Mouse (Mus musculus) liver, embryonic 16.5 days (tissue): Measurements from ENCODE around the gene Sec14l1. TPM values are rescaled to one million over a fixed set of nuclear protein-coding genes. Genes with fewer than 3 reads are reported as not detected.

Experiments
- ATAC-seq: fragments of 200-750 bp; cut with Nextera tagmentation; 2 replicates; pipeline ENCODE4 v1.8.0; 2017; ENCODE audit warnings: low read depth, mild to moderate bottlenecking, moderate number of reproducible peaks, moderate library complexity
- H3K27ac ChIP-seq: fragments of 300-500 bp; sonication (generic); 2 replicates; pipeline ENCODE4 v1.5.1; 2014; ENCODE audit warnings: mild to moderate bottlenecking, low read length
- H3K27me3 ChIP-seq: fragments of 300-500 bp; sonication (generic); 2 replicates; pipeline ENCODE4 v1.6.1; 2014; ENCODE audit warnings: low read depth, low read length, mixed read lengths; ENCODE audit not compliant: control insufficient read depth, insufficient read depth
- H3K36me3 ChIP-seq: fragments of 300-500 bp; sonication (generic); 2 replicates; pipeline ENCODE4 v1.6.1; 2014; ENCODE audit warnings: mild to moderate bottlenecking; ENCODE audit not compliant: control insufficient read depth, insufficient read depth
- H3K4me1 ChIP-seq: fragments of 300-500 bp; sonication (generic); 2 replicates; pipeline ENCODE4 v1.6.1; 2014; ENCODE audit warnings: low read depth, low read length, mixed read lengths; ENCODE audit not compliant: control insufficient read depth
- H3K4me2 ChIP-seq: fragments of 300-500 bp; sonication (generic); 2 replicates; pipeline ENCODE4 v1.6.1; 2014; ENCODE audit warnings: low read depth, low read length, mixed read lengths
- H3K4me3 ChIP-seq: fragments of 300-500 bp; sonication (generic); 2 replicates; pipeline ENCODE4 v1.5.1; 2014; ENCODE audit warnings: low read depth, mild to moderate bottlenecking, low read length
- H3K9ac ChIP-seq: fragments of 300-500 bp; sonication (generic); 2 replicates; pipeline ENCODE4 v1.6.1; 2014; ENCODE audit warnings: low read depth, low read length
- H3K9me3 ChIP-seq: fragments of 300-500 bp; sonication (generic); replicated peaks from 2 replicates; pipeline ENCODE4 v1.6.1; 2016; ENCODE audit warnings: low read length; ENCODE audit not compliant: control insufficient read depth
- WGBS: fragments of 180-500 bp; shearing (Covaris S2); extraction: QIAGEN DNeasy Blood & Tissue Kit; methylation state at CpG from one replicate; pipeline ENCODE4 v1.1.7; 2014; ENCODE audit not compliant: insufficient replicate concordance; 5-methylcytosine and 5-hydroxymethylcytosine counted together
- polyA plus RNA-seq: library from polyadenylated mRNA; unstranded; fragments of >200 nt; fragmentation: Nextera tagmentation; extraction: Ambion mirVana; gene quantifications from 2 replicates; pipeline ENCODE4 v1.2.1, GENCODE M21; 2015

The Sec14l1 gene
- polyA plus RNA-seq, 1 experiment from 2014 or later = 19.3 TPM

- Histone ChIP-seq H3K27me3 (no peaks in the 10 kb centered on the region), H3K4me3 (peak overlapping the region; percentile 71), H3K4me1 (peaks cover 39% of the 10 kb centered on the region), H3K36me3 (peaks cover 12% of the 10 kb centered on the region), H3K9ac (peak overlapping the region; percentile 70), H3K4me2 (peak overlapping the region; percentile 93), H3K9me3 (no peaks in the 10 kb centered on the region), H3K27ac (no peak overlapping the region; the same call in 1 of the 2 replicates)
- ATAC-seq = no peak
- whole genome bisulfite sequencing = 1% methylated on average over 8 of the region's 8 CpGs
These were observed 37.7 kb upstream of the Sec14l1 start for GRCm38 (mm10) chr11:117077227-117077626.

- Histone ChIP-seq H3K4me1 (peaks cover 44% of the 10 kb centered on the region), H3K27me3 (no peaks in the 10 kb centered on the region), H3K4me3 (peak overlapping the region; percentile 71), H3K4me2 (peak overlapping the region; percentile 93), H3K27ac (no peak overlapping the region), H3K9ac (peak overlapping the region; percentile 70; the same call in 1 of the 2 replicates), H3K9me3 (no peaks in the 10 kb centered on the region), H3K36me3 (peaks cover 12% of the 10 kb centered on the region)
- 69% methylated on average over 8 of the region's 8 CpGs for WGBS
- ATAC-seq = no peak
These were observed 37.1 kb upstream of the Sec14l1 start for GRCm38 (mm10) chr11:117077902-117078301.

- Histone ChIP-seq H3K36me3 (peaks cover 12% of the 10 kb centered on the region), H3K4me3 (no peak overlapping the region), H3K27ac (no peak overlapping the region), H3K9me3 (no peaks in the 10 kb centered on the region), H3K27me3 (no peaks in the 10 kb centered on the region), H3K4me2 (no peak overlapping the region), H3K4me1 (peaks cover 49% of the 10 kb centered on the region), H3K9ac (no peak overlapping the region)
- no peak for ATAC-seq
- 64% methylated on average over 12 of the region's 12 CpGs for WGBS
These were observed 36.2 kb upstream of the Sec14l1 start for GRCm38 (mm10) chr11:117078637-117079240.

GRCm38 (mm10) chr11:117079651-117080190, 35.2 kb upstream of the Sec14l1 start:
- no peaks in the 10 kb centered on the region for H3K27me3 ChIP-seq
- H3K4me1 ChIP-seq = peaks cover 49% of the 10 kb centered on the region
- H3K9me3 ChIP-seq = no peaks in the 10 kb centered on the region
- no peak overlapping the region for H3K4me3 ChIP-seq
- no peak overlapping the region for H3K4me2 ChIP-seq
- H3K27ac ChIP-seq = no peak overlapping the region
- ATAC-seq = no peak
- peaks cover 12% of the 10 kb centered on the region for H3K36me3 ChIP-seq
- H3K9ac ChIP-seq = no peak overlapping the region
- WGBS = 81% methylated on average over 17 of the region's 17 CpGs

- H3K9me3 ChIP-seq = no peaks in the 10 kb centered on the region
- no peak overlapping the region for H3K4me3 ChIP-seq
- no peak overlapping the region for H3K4me2 ChIP-seq
- no peak for ATAC-seq
- no peaks in the 10 kb centered on the region for H3K27me3 ChIP-seq
- no peak overlapping the region for H3K27ac ChIP-seq
- WGBS = 78% methylated on average over 11 of the region's 11 CpGs
- H3K4me1 ChIP-seq = peaks cover 49% of the 10 kb centered on the region
- no peak overlapping the region for H3K9ac ChIP-seq
- peaks cover 12% of the 10 kb centered on the region for H3K36me3 ChIP-seq
These were observed 34.8 kb upstream of the Sec14l1 start for GRCm38 (mm10) chr11:117080209-117080608.

- Histone ChIP-seq H3K27me3 (no peaks in the 10 kb centered on the region), H3K36me3 (peaks cover 12% of the 10 kb centered on the region), H3K9ac (no peak overlapping the region), H3K4me1 (peaks cover 44% of the 10 kb centered on the region), H3K27ac (peak overlapping the region; percentile 47), H3K4me3 (no peak overlapping the region), H3K9me3 (no peaks in the 10 kb centered on the region), H3K4me2 (no peak overlapping the region)
- 26% methylated on average over 16 of the region's 16 CpGs for WGBS
- ATAC-seq = peak; percentile 24; the same call in 1 of the 2 replicates
These were observed 33.6 kb upstream of the Sec14l1 start for GRCm38 (mm10) chr11:117081165-117082064.

GRCm38 (mm10) chr11:117082353-117082934, 32.5 kb upstream of the Sec14l1 start:
- Histone ChIP-seq H3K36me3 (peaks cover 12% of the 10 kb centered on the region), H3K9ac (no peak overlapping the region), H3K4me3 (no peak overlapping the region), H3K27ac (no peak overlapping the region), H3K27me3 (no peaks in the 10 kb centered on the region), H3K4me2 (no peak overlapping the region), H3K4me1 (peaks cover 42% of the 10 kb centered on the region), H3K9me3 (no peaks in the 10 kb centered on the region)
- ATAC-seq = no peak
- 70% methylated on average over 11 of the region's 11 CpGs for WGBS

- Histone ChIP-seq H3K4me1 (peaks cover 35% of the 10 kb centered on the region), H3K27ac (peak overlapping the region; percentile 57), H3K9me3 (no peaks in the 10 kb centered on the region), H3K4me2 (no peak overlapping the region), H3K36me3 (peaks cover 9% of the 10 kb centered on the region), H3K9ac (no peak overlapping the region), H3K4me3 (no peak overlapping the region), H3K27me3 (no peaks in the 10 kb centered on the region)
- 55% methylated on average over 19 of the region's 19 CpGs for WGBS
- ATAC-seq = 0 out of 2 replicates have a peak, but pooled peaks have one; percentile 35
These were observed 31.7 kb upstream of the Sec14l1 start for GRCm38 (mm10) chr11:117083052-117083881.
